Mouse (Mus musculus) cortical plate, adult 2 months (tissue): ENCODE measurements around the gene Gm28038.

ENCODE experiments used
- CTCF ChIP-seq: fragments of 200-500 bp; IDR thresholded peaks from 2 replicates; pipeline ENCODE4 v1.5.1; 2011; ENCODE audit warnings: mild to moderate bottlenecking, control low read depth, low read length; ENCODE audit not compliant: insufficient read depth; ENCODE audit errors: extremely low read depth
- POLR2A ChIP-seq: fragments of 200-500 bp; IDR thresholded peaks from 2 replicates; pipeline ENCODE4 v1.6.1; 2011; ENCODE audit warnings: mild to moderate bottlenecking, low read length, control low read depth; ENCODE audit not compliant: insufficient read depth; ENCODE audit errors: extremely low read depth

DNA sequence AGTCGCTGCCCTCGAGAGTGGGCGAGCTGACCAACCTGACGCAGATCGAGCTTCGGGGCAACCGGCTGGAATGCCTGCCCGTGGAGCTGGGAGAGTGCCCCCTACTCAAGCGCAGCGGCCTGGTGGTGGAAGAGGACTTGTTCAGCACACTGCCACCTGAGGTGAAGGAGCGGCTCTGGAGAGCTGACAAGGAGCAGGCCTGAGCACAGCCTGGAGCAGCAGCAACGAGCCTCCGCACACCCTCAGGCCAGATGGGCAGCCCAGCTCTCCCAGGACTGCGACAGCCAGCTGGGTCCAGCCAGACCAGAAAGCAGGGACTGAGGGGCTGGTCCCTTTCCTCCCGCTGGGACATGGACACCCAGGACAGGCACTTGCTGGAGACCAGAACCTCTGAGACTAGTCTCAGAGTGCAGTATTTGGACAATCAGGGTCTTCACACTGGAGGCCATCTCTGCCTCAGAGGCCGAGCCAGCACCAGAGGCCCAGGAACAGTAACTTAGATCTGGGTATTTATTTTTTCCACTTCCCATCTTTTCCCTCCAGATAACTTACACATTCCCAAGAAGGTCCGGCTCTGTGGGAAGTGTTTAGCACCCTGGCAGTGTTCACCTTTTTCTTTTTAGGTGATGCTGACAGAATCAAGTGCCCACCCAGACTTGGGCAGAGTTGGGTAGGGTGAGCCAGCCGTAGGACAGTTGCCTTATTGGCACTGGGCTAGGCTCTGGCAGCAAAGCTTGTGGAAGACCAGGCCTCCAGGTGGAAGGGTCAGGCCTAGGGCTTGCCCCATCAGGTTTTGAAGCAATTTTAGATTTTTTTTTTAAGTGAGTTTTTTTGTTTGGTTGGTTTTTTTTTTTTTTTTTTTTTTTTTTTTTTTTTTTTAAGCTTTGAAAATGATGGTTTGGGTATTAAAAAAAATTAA lies 18.7 kb upstream of the Gm28038 start:
- TF ChIP-seq POLR2A: no peak
- TF ChIP-seq CTCF: no peak
